Mouse (Mus musculus) megakaryocyte, embryonic 14.5 days (primary cell): ENCODE measurements at regions not wholly inside any gene's neighbourhood (a gene's known extent, or its start where the extent isn't known, plus 50 kb on each side); places are given as distances from the start of the nearest gene placed in this dataset.

Experiments
- H3K27me3 ChIP-seq: replicated peaks from 2 replicates; pipeline ENCODE3; 2012; ENCODE audit warnings: inconsistent platforms
- H3K36me3 ChIP-seq: replicated peaks from 2 replicates; pipeline ENCODE3; 2012; ENCODE audit warnings: low read length, inconsistent platforms, mixed read lengths
- H3K4me1 ChIP-seq: 2 replicates; pipeline ENCODE4 v1.6.1; 2012; ENCODE audit warnings: inconsistent platforms
- H3K4me3 ChIP-seq: replicated peaks from 2 replicates; pipeline ENCODE3; 2012; ENCODE audit warnings: moderate library complexity, mild to moderate bottlenecking, inconsistent platforms
- H3K9me3 ChIP-seq: 2 replicates; pipeline ENCODE4 v1.6.1; 2012; ENCODE audit warnings: inconsistent platforms
- FLI1 ChIP-seq: IDR thresholded peaks from 2 replicates; pipeline ENCODE4 v1.6.1; 2012; ENCODE audit warnings: low read length, inconsistent platforms, mixed read lengths
- GATA1 ChIP-seq: IDR thresholded peaks from 3 replicates; pipeline ENCODE4 v1.6.1; 2012; ENCODE audit warnings: mixed read lengths, low read length, inconsistent platforms, borderline replicate concordance

DNA sequence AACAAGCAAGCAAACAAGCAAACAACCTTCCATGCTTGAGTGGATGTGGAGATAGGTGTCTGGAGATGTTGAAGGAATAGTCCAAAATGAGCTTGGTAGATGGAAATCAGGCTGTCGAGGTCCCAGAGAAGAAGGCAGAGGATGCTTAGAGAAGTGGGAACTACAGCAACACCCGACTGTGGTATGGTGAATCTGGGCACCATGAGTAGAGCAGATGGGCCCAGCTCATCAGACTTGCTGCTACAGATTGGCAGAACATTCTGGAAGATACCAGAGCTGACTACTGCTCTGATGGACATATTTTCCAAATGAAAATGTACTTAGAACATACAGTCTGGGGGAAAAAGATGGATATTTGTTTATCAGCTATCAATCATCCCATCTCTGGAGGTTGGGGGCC lies 142.9 kb downstream of the Fam173b start:
- Histone ChIP-seq H3K9me3 (no peaks in the 10 kb centered on the region), H3K4me3 (no peak overlapping the region), H3K36me3 (no peaks in the 10 kb centered on the region), H3K4me1 (no peaks in the 10 kb centered on the region), H3K27me3 (no peaks in the 10 kb centered on the region)
- TF ChIP-seq FLI1 (no peak), GATA1 (no peak)

GRCm38 (mm10) chr15:31752632-31753031 lies 151.0 kb downstream of the Fam173b start:
- no peaks in the 10 kb centered on the region for H3K27me3 ChIP-seq
- H3K36me3 ChIP-seq, result no peaks in the 10 kb centered on the region
- no peaks in the 10 kb centered on the region for H3K9me3 ChIP-seq
- H3K4me3 ChIP-seq, result no peak overlapping the region
- TF ChIP-seq GATA1, result no peak
- no peak for TF ChIP-seq FLI1
- no peaks in the 10 kb centered on the region for H3K4me1 ChIP-seq

DNA sequence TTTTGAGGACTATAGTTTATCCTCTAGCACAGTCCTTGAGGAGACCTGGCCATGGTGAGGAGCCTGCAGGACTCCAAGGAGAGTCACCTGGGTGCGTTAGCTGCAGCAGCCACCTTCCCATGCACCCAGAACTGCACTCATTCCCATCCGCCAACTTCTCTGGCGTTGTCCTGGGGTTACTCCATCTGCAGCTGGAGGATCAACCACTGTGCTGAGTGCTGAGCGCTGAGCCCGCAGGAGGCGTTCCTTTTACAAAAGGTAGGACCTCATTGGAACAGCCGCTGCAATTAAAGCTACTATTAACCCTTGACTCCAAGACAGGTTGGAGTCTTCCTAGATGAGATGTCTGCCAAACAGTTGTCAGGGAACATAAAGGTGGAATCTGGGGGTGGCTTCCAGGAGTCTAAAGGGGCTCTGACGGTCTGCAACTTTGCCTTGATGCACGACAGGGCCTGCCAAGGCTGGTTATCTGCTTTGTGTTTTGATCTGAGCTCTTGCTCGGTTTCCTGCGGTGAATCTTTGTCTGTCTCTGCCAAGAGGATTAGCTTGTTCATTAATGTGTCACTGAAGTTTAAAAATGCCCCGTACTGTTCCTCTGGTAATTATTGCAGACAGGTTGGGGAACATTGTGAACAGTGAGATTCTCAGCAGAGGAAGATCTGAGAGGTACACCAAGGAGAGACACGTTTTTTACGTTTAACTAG lies 152.1 kb downstream of the Fam173b start:
- Histone ChIP-seq H3K9me3 (no peaks in the 10 kb centered on the region), H3K4me1 (no peaks in the 10 kb centered on the region), H3K4me3 (peak overlapping the region; percentile 18), H3K27me3 (no peaks in the 10 kb centered on the region), H3K36me3 (no peaks in the 10 kb centered on the region)
- TF ChIP-seq FLI1 (no peak), GATA1 (no peak)

DNA sequence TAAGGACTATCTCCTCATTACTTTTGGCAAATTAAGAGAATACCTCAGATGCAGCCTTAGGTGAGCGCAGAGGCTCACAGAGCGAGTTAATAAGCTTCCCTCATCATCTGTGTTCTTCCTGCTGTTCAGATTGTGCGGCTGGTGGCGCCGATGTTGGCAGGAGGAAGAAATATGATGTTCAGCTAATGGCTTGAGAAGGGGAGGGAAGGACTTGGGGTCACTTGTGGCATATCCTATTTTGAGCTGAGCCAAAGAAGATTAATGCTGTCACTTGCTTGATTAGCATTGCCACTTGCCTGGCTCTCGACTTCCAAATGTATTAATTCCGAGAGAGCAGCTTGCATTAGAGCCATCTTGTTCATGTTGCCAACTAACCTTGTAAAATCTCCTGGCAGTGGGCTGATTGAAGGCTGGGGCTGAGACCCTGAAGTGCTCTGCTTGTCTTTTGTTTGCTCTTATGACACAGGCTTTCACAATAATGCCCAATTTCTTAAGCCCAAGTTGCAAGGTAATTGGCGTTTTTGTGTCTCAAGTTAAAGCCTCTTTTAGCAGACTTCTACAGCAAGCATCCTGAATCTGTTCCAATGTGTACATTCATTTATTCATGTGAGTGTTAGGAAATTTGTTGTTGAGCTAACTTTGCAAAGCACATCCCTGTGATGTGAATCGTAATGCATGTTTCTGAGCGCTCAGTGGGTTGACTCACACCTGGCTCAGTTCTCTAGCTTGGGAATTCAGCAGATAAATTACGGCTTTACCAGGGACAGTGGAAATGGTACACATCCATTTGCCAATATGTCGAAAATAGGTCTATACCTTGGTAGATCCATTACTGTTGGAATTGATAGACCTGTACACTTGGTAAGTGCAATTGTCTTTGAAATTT lies 167.6 kb downstream of the Fam173b start:
- Histone ChIP-seq H3K27me3 (no peaks in the 10 kb centered on the region), H3K36me3 (no peaks in the 10 kb centered on the region), H3K9me3 (no peaks in the 10 kb centered on the region), H3K4me3 (no peak overlapping the region), H3K4me1 (no peaks in the 10 kb centered on the region)
- TF ChIP-seq FLI1 (no peak), GATA1 (no peak)

GRCm38 (mm10) chr15:31783081-31783480 lies 181.4 kb downstream of the Fam173b start:
- Histone ChIP-seq H3K27me3 (no peaks in the 10 kb centered on the region), H3K36me3 (no peaks in the 10 kb centered on the region), H3K9me3 (peaks cover 18% of the 10 kb centered on the region), H3K4me1 (no peaks in the 10 kb centered on the region), H3K4me3 (no peak overlapping the region)
- no peak for TF ChIP-seq FLI1
- TF ChIP-seq GATA1, result no peak

DNA sequence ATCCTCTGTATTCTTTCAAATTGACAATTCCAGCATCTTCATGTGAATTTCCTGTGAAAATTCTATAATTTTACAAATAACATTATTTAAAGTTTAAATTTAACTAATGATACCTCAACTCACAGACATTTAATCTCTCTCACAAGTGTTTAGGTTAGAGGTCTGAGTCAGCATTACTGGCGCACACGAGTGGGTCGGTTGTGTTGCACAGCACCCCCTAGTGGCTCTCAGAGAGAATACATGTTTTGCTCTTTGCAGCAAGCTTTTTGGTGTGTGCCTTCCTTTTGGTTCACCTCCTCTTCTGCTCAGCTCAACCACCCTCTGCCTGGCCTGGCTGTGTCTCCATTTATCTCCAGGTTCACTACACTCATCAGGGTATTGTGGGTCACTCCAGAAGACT lies 183.4 kb downstream of the Fam173b start:
- Histone ChIP-seq H3K4me3 (no peak overlapping the region), H3K36me3 (no peaks in the 10 kb centered on the region), H3K4me1 (no peaks in the 10 kb centered on the region), H3K27me3 (no peaks in the 10 kb centered on the region), H3K9me3 (peaks cover 25% of the 10 kb centered on the region)
- no peak for TF ChIP-seq GATA1
- no peak for TF ChIP-seq FLI1

- H3K27me3 ChIP-seq, result no peaks in the 10 kb centered on the region
- H3K36me3 ChIP-seq, result no peaks in the 10 kb centered on the region
- H3K4me3 ChIP-seq, result no peak overlapping the region
- H3K9me3 ChIP-seq, result peaks cover 4% of the 10 kb centered on the region; the same call in 1 of the 2 replicates
- no peaks in the 10 kb centered on the region for H3K4me1 ChIP-seq
- TF ChIP-seq GATA1, result no peak
- TF ChIP-seq FLI1, result no peak
These were observed 197.2 kb downstream of the Fam173b start for GRCm38 (mm10) chr15:31798863-31799262.

- TF ChIP-seq GATA1 (no peak), FLI1 (no peak)
- no peaks in the 10 kb centered on the region for H3K4me1 ChIP-seq
- no peaks in the 10 kb centered on the region for H3K36me3 ChIP-seq
- H3K9me3 ChIP-seq, result no peaks in the 10 kb centered on the region
- H3K27me3 ChIP-seq, result no peaks in the 10 kb centered on the region
- H3K4me3 ChIP-seq, result no peak overlapping the region
These were observed 203.9 kb downstream of the Fam173b start for GRCm38 (mm10) chr15:31805522-31805921.

GRCm38 (mm10) chr15:31815551-31815950 lies 213.9 kb downstream of the Fam173b start:
- H3K4me1 ChIP-seq, result no peaks in the 10 kb centered on the region
- no peaks in the 10 kb centered on the region for H3K36me3 ChIP-seq
- TF ChIP-seq FLI1 (no peak), GATA1 (no peak)
- H3K9me3 ChIP-seq, result no peaks in the 10 kb centered on the region
- no peaks in the 10 kb centered on the region for H3K27me3 ChIP-seq
- no peak overlapping the region for H3K4me3 ChIP-seq

- no peaks in the 10 kb centered on the region for H3K27me3 ChIP-seq
- no peaks in the 10 kb centered on the region for H3K36me3 ChIP-seq
- H3K4me1 ChIP-seq, result no peaks in the 10 kb centered on the region
- no peak for TF ChIP-seq FLI1
- TF ChIP-seq GATA1, result no peak
- H3K9me3 ChIP-seq, result no peaks in the 10 kb centered on the region
- no peak overlapping the region for H3K4me3 ChIP-seq
These were observed 217.6 kb downstream of the Fam173b start for GRCm38 (mm10) chr15:31819219-31819618.
